Mouse (Mus musculus) neural tube, embryonic 15.5 days (tissue): Measurements from ENCODE around the gene Dhdh. TPM values are rescaled to one million over a fixed set of nuclear protein-coding genes. Genes with fewer than 3 reads are reported as not detected.
A peak's percentile ranks its signal among the peaks of the same experiment; 100 is the strongest.
"Not testable (repeated sequence)": the region's sequence is repeated elsewhere in the genome, so short reads cannot be mapped to it uniquely, and the experiment has no call there.

Experiments
- ATAC-seq: fragments of 200-750 bp; cut with Nextera tagmentation; 2 replicates; pipeline ENCODE4 v1.8.0; 2017; ENCODE audit warnings: mild to moderate bottlenecking, moderate TSS enrichment, moderate library complexity; ENCODE audit not compliant: low FRiP score
- H3K27ac ChIP-seq: fragments of 300-500 bp; sonication (generic); replicated peaks from 2 replicates; pipeline ENCODE4 v1.5.1; 2015; ENCODE audit warnings: mild to moderate bottlenecking, inconsistent platforms
- H3K27me3 ChIP-seq: fragments of 300-500 bp; sonication (generic); replicated peaks from 2 replicates; pipeline ENCODE4 v1.6.1; 2015; ENCODE audit warnings: inconsistent platforms
- H3K36me3 ChIP-seq: fragments of 300-500 bp; sonication (generic); 2 replicates; pipeline ENCODE4 v1.6.1; 2015; ENCODE audit warnings: inconsistent platforms
- H3K4me1 ChIP-seq: fragments of 300-500 bp; sonication (generic); 2 replicates; pipeline ENCODE4 v1.6.1; 2015; ENCODE audit warnings: inconsistent platforms
- H3K4me2 ChIP-seq: fragments of 300-500 bp; sonication (generic); 2 replicates; pipeline ENCODE4 v1.6.1; 2015; ENCODE audit warnings: inconsistent platforms, mild to moderate bottlenecking, moderate library complexity
- H3K4me3 ChIP-seq: fragments of 300-500 bp; sonication (generic); replicated peaks from 2 replicates; pipeline ENCODE4 v1.5.1; 2015; ENCODE audit warnings: mild to moderate bottlenecking, inconsistent platforms
- H3K9ac ChIP-seq: fragments of 300-500 bp; sonication (generic); replicated peaks from 2 replicates; pipeline ENCODE4 v1.6.1; 2015; ENCODE audit warnings: mild to moderate bottlenecking, inconsistent platforms
- H3K9me3 ChIP-seq: fragments of 300-500 bp; sonication (generic); replicated peaks from 2 replicates; pipeline ENCODE4 v1.6.1; 2016; ENCODE audit warnings: inconsistent platforms
- WGBS: fragments of 180-500 bp; shearing (Covaris S2); methylation state at CpG from one replicate; pipeline ENCODE4 v1.1.7; 2015; ENCODE audit warnings: mixed read lengths; 5-methylcytosine and 5-hydroxymethylcytosine counted together
- polyA plus RNA-seq: library from polyadenylated mRNA; unstranded; fragments of >200 nt; fragmentation: Nextera tagmentation; extraction: Ambion mirVana; gene quantifications from 2 replicates; pipeline ENCODE4 v1.2.1, GENCODE M21; 2015

Dhdh gene
- polyA plus RNA-seq, result 4.2 and 4.8 TPM in 2 replicates

- Histone ChIP-seq H3K27ac (peak within 1 kb of the TSS; percentile 83), H3K9me3 (no peaks in the 10 kb centered on the region), H3K27me3 (no peaks in the 10 kb centered on the region), H3K4me3 (peak within 1 kb of the TSS; percentile 40), H3K4me2 (peak within 1 kb of the TSS; percentile 62), H3K36me3 (peaks cover 13% of the 10 kb centered on the region), H3K4me1 (peaks cover 37% of the 10 kb centered on the region), H3K9ac (peak within 1 kb of the TSS; percentile 24)
- ATAC-seq, result peak; percentile 74
- WGBS, result 8% methylated on average over 38 of the region's 38 CpGs
Measured at GRCm38 (mm10) chr7:45488293-45489204, at the start of gene Dhdh. TSS of gene Dhdh (minus strand) at chr7:45488805.

DNA sequence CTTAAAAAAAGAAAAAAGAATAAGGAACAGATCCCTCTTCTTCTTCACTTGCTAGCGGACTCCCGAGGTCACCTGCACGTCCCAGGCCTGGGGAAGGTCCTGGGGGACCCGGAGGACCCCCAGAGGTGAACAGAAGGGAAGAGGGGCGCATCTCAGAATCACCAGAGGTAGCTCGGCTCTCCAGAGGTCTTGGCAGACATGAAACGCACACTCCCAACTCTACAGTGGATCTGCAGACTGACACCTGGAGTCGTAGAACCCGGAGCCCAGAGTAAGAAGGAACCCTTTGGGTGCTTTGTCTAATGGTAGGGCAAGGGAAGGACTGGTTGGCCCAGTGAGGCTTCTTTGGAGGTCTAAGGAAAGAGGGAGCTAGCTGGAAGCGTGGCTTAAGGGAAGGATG, 49.0 kb upstream of the Dhdh start:
- H3K27me3 ChIP-seq, result no peaks in the 10 kb centered on the region
- WGBS, result 80% methylated on average over 10 of the region's 10 CpGs
- peak overlapping the region; percentile 59 for H3K4me3 ChIP-seq
- peak overlapping the region; percentile 68 for H3K27ac ChIP-seq
- ATAC-seq, result no peak; the same call in 1 of the 2 replicates
- no peaks in the 10 kb centered on the region for H3K36me3 ChIP-seq
- no peaks in the 10 kb centered on the region for H3K9me3 ChIP-seq
- H3K4me1 ChIP-seq, result peaks cover 7% of the 10 kb centered on the region
- peak overlapping the region; percentile 85 for H3K4me2 ChIP-seq
- peak overlapping the region; percentile 65 for H3K9ac ChIP-seq

DNA sequence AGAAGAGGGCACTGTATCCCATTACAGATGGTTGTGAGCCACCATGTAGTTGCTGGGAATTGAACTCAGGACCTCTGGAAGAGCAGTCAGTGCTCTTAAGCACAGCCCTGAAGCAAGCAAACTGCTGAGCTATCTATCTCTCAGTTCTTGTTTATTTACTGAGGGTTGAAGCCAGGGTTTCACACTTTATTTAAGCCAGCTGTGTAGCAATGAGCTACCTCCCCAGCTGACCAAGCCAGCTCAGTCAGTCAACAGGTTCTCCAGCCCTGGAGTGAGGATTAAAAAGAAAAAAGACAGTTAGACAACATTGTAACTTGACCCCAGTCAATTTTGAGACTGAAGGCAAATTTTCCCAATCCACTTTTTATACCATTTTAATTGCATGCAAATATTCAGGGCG, 47.1 kb upstream of the Dhdh start:
- H3K9me3 ChIP-seq, result no peaks in the 10 kb centered on the region
- H3K9ac ChIP-seq, result no peak overlapping the region
- no peaks in the 10 kb centered on the region for H3K27me3 ChIP-seq
- no peak overlapping the region for H3K4me3 ChIP-seq
- WGBS, result 88% methylated on average over 1 of the region's 1 CpGs
- no peak overlapping the region for H3K27ac ChIP-seq
- no peak for ATAC-seq
- peaks cover 7% of the 10 kb centered on the region for H3K4me1 ChIP-seq
- no peaks in the 10 kb centered on the region for H3K36me3 ChIP-seq
- no peak overlapping the region for H3K4me2 ChIP-seq

DNA sequence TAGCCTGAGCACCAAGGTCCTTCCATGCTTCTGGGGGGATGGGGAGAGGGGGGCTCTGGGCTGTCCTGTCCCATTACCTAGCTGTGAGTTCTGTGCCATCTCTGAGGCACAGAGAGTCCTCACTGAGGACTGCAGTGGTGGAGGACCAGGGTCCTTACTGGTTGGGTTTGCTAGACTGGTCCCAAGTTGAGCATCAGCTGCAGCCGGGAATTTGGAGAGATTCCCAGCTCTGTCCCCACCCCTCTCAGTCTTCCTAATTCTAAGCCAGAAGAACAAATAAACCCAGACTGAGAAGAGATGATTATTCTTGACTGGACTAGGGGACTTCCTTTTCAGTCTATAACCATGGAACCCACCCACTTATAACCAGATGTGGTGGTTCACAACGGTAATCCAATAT, 42.0 kb upstream of the Dhdh start:
- H3K4me3 ChIP-seq, result no peak overlapping the region
- ATAC-seq, result no peak
- WGBS, result 74% methylated on average over 2 of the region's 2 CpGs
- no peaks in the 10 kb centered on the region for H3K27me3 ChIP-seq
- no peak overlapping the region for H3K9ac ChIP-seq
- H3K4me1 ChIP-seq, result peaks cover 8% of the 10 kb centered on the region
- H3K36me3 ChIP-seq, result no peaks in the 10 kb centered on the region
- H3K27ac ChIP-seq, result 0 out of 2 replicates have a peak overlapping the region, but pooled peaks have one; percentile 18
- H3K9me3 ChIP-seq, result no peaks in the 10 kb centered on the region
- H3K4me2 ChIP-seq, result no peak overlapping the region

DNA sequence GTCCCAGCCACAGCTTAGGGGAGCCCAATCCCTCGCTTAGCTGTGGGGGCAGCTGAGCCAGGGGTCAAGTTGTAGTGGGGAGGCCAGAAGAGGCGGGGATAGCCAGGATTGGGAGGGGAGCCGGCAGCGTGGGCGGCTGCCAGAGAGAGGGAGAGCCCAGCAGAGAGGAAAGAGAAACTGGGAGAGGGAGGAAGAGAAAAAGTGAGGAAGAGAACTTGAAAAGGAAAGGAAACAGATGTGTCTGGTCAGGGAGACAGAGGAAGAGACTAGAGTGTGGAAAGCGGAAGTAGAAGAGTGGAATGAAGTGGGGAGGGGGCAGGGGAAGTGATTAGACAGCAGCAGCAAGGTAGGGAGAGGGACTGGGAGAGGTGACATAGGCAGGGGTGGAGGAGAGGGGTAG, 40.9 kb upstream of the Dhdh start:
- Histone ChIP-seq H3K36me3 (no peaks in the 10 kb centered on the region), H3K4me2 (no peak overlapping the region), H3K9me3 (no peaks in the 10 kb centered on the region), H3K4me3 (no peak overlapping the region), H3K27me3 (no peaks in the 10 kb centered on the region), H3K27ac (no peak overlapping the region), H3K4me1 (peaks cover 20% of the 10 kb centered on the region), H3K9ac (no peak overlapping the region)
- ATAC-seq, result no peak
- WGBS, result 27% methylated on average over 6 of the region's 6 CpGs

DNA sequence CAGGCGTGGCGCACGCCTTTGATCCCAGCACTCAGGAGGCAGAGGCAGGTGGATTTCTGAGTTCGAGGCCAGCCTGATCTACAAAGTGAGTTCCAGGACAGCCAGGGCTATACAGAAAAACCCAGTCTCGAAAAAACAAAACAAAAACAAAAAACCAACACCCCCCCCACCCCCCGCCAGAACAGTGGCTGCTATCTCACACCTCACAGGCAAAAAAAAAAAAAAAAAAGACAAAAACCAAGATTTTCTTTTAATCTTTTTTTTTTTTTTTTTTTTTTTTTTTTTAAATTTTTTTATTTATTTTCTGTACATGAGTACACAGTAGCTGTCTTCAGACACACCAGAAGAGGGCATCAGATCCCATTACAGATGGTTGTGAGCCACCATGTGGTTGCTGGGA, 38.6 kb upstream of the Dhdh start:
- not testable (repeated sequence) for H3K27me3 ChIP-seq, H3K36me3 ChIP-seq, H3K9ac ChIP-seq, H3K27ac ChIP-seq, ATAC-seq, H3K9me3 ChIP-seq, H3K4me3 ChIP-seq, H3K4me2 ChIP-seq
- WGBS, result 94% methylated on average over 6 of the region's 6 CpGs
- peaks cover 34% of the 10 kb centered on the region for H3K4me1 ChIP-seq

DNA sequence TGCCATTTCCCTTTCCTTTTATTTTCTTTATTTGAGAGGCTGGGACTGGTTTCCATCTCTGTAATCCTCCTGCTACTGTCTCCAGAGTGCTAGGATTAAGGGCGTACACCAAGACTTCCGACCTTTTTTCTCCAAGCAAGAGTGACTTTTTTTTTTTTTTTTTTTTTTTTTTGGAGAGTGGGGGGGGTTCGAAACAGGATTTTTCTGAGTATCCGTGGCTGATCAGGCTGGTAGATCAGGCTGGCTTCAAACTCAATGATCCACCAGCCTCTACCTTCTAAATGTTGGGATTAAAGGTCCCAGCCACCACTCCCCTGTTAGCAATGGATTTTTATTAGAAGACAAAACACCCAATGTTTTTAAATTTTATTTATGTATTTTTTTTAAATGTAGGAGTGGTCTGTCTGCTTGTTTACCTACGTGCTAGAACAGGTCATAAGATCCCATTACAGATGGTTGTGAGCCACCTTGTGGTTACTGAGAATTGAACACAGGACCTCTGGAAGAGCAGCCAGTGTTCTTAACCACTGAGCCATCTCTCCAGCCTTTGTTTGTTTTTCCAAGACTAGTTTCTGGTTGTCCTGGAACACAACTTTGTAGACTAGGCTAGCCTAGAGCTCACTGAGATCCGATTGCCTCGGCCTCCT, 38.0 kb upstream of the Dhdh start:
- Histone ChIP-seq H3K9me3 (no peaks in the 10 kb centered on the region), H3K9ac (peak overlapping the region; percentile 93), H3K4me3 (peak overlapping the region; percentile 72), H3K4me1 (peaks cover 37% of the 10 kb centered on the region), H3K36me3 (no peaks in the 10 kb centered on the region), H3K27me3 (no peaks in the 10 kb centered on the region), H3K4me2 (peak overlapping the region; percentile 82), H3K27ac (peak overlapping the region; percentile 91)
- no peak; the same call in 1 of the 2 replicates for ATAC-seq
- 26% methylated on average over 7 of the region's 7 CpGs for WGBS

- under 1% methylated on average over 54 of the region's 54 CpGs for WGBS
- peak within 1 kb of the TSS; percentile 93 for H3K9ac ChIP-seq
- no peaks in the 10 kb centered on the region for H3K27me3 ChIP-seq
- no peaks in the 10 kb centered on the region for H3K36me3 ChIP-seq
- H3K4me3 ChIP-seq, result peak within 1 kb of the TSS; percentile 72
- peak within 1 kb of the TSS; percentile 82 for H3K4me2 ChIP-seq
- peaks cover 42% of the 10 kb centered on the region for H3K4me1 ChIP-seq
- H3K9me3 ChIP-seq, result no peaks in the 10 kb centered on the region
- H3K27ac ChIP-seq, result peak within 1 kb of the TSS; percentile 91
- peak; percentile 86 for ATAC-seq
Measured at GRCm38 (mm10) chr7:45525809-45526473, 37.3 kb upstream of the Dhdh start, which contains the start of the genes Ppp1r15a and Plekha4. TSS of gene Ppp1r15a (minus strand) at chr7:45526268. TSS of gene Plekha4 (plus strand) at chr7:45526330.

- Histone ChIP-seq H3K9me3 (no peaks in the 10 kb centered on the region), H3K4me2 (peak overlapping the region; percentile 82), H3K27me3 (no peaks in the 10 kb centered on the region), H3K4me1 (peaks cover 42% of the 10 kb centered on the region), H3K27ac (peak overlapping the region; percentile 91), H3K4me3 (peak overlapping the region; percentile 72), H3K9ac (peak overlapping the region; percentile 93), H3K36me3 (no peaks in the 10 kb centered on the region)
- ATAC-seq, result peak; percentile 6; the same call in 1 of the 2 replicates
- WGBS, result 40% methylated on average over 12 of the region's 12 CpGs
Measured at GRCm38 (mm10) chr7:45524841-45525621, 36.4 kb upstream of the Dhdh start.

DNA sequence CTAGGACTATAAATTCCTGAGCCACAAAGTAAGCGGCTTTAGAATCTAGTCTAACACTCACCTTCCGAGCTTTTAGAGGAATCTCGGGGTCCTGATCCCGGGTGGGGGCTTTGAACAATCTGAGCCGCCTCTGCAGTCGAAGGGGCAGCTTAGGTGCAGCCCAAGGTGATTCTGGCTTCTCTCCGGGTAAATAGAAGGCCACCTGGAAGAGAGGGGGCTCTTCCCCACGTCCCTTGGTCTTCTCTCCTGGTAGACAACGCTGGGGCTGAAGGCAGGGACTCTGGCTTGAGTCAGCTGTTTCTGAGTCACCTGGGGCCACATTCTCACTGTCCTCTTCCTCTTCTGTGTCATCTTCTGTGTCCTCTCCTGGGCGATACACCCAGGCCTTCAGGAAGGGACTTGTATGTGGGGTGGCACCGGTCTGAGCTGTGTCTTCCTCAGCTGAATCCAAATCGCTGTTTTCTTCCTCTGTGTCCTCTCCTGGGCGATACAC, 35.1 kb upstream of the Dhdh start:
- peaks cover 42% of the 10 kb centered on the region for H3K4me1 ChIP-seq
- H3K27me3 ChIP-seq, result no peaks in the 10 kb centered on the region
- no peaks in the 10 kb centered on the region for H3K9me3 ChIP-seq
- H3K4me2 ChIP-seq, result peak overlapping the region; percentile 31
- no peak overlapping the region for H3K27ac ChIP-seq
- no peak overlapping the region for H3K4me3 ChIP-seq
- WGBS, result 87% methylated on average over 13 of the region's 13 CpGs
- ATAC-seq, result no peak
- no peaks in the 10 kb centered on the region for H3K36me3 ChIP-seq
- no peak overlapping the region for H3K9ac ChIP-seq
